Mouse (Mus musculus): Measurements from ENCODE around the gene Cacng1.

Gene Cacng1

DNA sequence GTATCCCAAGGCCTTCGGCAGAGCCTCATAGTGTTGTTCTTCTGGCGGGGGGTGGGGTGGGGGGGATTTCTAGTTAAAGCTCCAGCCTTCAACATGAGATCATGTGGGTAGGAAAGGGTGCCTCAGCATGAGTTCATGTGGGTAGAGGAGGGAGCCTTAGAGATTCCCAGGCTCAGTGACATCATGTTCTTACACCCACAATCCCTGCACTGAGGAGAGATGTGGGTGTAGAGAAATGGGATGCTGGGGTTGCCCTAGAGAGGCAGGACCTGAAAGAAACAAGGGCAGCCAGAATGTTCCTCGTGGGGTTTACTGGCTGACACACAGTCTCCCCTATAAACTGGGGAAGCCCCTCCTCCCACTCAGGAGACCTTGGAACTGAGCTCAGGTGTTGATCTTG, 5.9 kb downstream of the Cacng1 start:
- in situ Hi-C loops (cut with MboI; ENCODE audit: low sequenced_read_pairs): no loop called here

DNA sequence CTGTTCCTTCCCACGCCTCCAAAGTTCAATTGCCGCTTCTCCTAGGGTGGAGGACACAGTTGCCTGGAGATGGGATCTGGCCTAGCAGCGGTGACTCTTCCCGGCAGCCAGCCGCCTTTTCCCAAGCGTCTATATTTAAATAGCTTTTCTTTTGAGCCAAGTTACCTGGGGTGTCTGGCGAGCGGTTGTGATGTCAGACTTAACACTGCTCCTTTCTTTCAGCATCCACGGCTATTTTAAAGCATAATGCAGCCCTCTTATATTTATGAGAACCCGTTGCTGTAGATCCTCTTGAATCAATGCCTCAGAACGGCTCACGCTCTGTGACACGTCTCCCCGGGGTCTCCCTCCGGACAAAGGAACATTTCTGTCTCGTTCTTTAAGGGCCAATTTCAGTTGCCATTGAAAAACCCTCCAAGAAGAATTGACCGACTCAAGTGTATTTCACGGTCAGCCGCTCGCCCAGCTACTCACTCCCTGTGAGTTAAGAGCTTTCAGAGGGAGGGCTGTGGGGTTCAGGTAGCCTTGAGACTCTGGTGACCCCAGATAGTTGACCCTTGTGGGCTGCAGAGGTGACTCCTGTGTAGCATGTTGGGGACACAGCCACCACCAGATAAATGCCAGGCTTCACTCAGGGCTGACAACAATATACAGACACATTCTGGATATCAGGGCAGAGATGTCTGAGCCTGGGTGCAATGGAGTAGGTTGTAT, 8.3 kb downstream of the Cacng1 start:
- in situ Hi-C loops (cut with MboI; ENCODE audit: low sequenced_read_pairs): no loop called here

DNA sequence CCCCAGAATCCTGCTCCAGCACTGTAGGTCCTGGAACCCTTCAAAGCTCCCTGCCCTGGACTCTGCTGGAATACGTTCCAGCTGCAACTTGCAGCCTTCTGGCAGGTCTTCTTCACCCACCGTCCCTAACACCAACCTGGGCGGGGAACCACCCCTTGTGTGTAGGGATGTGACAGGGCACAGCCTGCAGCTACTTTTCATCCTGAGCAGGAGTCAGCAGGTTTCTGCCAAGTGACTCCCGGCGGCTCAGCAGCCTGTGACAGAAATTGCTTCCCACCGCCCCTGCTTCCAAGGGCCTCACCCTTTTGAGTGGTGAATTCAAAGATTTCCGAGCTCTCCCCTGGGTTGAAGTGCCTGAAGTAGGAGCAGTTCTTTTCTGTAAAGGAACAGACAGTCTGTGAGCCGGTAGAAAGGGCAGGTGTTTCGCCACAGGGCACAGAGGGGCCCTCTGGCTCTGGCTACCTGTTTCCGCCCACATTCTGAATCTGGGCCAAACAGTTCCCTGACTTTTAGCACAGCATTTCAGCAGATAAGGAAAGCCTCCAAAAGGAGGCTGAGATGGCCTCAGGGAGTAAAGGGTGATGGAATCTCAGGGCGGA, 10.7 kb downstream of the Cacng1 start:
- in situ Hi-C loops (cut with MboI; ENCODE audit: low sequenced_read_pairs): no loop called here

DNA sequence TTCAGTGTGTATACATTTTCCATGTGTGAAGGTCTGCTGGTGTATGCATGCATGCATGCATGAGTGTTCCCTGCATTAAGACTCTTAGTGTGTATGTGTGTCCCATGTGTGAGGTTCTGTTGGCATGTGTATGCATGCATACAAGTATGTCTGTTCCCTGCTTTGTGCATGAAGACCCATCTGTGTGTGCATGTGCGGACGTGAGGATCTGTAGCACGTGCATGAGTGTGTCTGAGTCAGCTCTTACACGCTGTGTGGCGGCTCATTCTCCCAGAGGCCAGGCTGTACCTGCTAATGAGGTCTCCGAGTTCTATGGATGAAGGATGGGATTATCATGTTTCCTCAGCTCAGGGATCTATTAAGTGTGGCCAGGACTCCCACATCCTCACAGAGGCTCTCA, 11.3 kb downstream of the Cacng1 start:
- in situ Hi-C loops (cut with MboI; ENCODE audit: low sequenced_read_pairs): no loop called here

DNA sequence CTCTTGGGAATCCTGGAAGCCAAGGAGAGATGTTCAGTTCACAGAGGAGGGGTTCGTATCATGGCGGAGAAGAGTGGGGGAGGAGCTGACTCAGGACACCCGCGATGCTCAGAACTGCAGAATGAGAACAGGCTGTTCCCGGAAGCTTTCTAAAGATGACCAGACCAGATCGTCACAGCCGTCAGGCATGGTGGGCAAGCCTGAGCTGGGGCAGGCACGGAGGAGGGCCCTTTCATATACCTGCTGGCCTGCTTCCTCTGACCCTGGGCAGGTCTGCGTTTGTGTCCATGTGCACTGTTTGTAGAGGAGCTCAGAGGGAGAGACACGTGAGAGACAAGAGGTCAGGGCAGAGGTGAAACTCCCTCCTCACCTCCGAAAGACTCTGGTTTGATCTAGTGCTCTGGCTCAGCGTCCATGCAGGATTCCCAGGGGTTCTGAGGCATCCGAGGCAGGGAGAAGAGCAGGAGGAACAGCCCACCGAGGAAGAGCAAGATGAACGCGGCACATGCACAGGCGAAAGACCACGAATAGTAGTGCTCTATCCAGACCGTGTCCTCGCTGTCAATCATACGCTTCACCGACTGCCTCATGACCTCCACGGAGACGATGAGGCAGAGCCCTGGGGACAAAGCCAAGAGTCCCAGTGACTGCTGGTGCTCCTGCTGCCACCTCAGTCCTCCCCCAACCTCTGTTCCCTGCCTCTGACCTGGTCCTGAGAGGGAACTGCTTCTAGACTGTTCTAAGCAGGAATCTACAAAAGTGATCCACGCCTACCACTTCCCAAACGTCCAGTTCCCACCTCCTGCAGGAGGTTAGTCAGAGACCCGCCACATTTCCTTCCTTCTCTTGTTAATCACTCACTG, 12.8 kb downstream of the Cacng1 start:
- in situ Hi-C loops (cut with MboI; ENCODE audit: low sequenced_read_pairs): no loop called here

DNA sequence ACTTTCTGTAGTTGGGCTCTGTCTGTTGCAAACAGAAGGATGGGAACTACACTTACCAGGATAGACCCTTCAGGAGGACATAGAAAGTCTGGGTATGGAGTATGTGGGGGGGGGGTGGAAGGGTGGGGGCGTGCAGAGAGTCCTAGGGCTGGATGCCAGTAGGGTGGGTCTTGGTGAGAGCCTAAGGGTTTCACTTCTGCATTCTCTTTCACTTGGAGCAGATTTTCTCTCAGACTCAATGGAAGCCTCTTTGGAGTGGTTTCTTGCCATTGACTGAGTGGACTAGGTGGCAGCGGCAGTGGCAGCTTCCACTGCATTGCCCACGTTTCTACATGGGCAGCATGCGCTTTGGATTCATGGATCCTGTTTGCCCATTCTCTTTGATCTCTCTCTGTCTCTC, 16.4 kb downstream of the Cacng1 start:
- in situ Hi-C loops (cut with MboI; ENCODE audit: low sequenced_read_pairs): no loop called here

DNA sequence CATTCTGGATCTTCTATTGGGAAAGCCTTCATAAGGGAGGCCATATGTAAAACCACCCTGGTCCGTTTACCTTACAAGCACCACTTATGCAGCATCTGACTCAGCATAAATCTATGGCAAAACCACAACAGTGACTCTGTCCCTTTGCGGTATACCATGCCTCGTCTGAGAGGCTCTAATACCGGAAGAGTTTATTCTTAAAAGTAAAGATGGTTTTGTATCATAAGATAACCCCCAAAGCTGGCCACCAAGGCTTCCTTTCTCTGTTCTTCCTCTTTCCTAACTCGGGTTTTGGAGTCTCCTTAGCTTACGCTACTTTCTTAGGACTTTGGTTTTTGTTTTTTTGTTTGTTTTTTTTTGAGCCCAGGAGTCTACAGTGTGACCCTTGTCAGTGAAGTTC, 23.0 kb downstream of the Cacng1 start:
- in situ Hi-C loops (cut with MboI; ENCODE audit: low sequenced_read_pairs): no loop called here

DNA sequence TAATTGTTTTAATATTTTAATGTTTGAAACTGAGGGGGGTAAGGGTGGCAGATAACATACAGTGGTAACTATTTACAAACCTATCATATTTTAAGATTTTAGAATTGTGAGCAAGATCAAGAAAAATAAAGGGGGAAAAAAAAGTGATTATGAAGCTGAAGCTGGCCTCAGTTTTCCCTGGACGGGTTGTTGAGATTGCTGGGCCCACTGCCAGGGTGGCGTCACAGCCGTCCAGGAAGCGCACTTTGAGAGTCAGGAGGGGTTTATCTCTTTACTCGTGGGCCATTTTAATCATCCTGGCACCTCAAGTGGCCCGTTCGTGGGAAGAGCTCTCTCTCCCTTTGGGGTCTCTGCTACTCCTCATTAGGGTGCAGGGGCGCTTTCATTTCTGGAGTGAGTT, 24.8 kb downstream of the Cacng1 start:
- in situ Hi-C loops (cut with MboI; ENCODE audit: low sequenced_read_pairs): no loop called here

DNA sequence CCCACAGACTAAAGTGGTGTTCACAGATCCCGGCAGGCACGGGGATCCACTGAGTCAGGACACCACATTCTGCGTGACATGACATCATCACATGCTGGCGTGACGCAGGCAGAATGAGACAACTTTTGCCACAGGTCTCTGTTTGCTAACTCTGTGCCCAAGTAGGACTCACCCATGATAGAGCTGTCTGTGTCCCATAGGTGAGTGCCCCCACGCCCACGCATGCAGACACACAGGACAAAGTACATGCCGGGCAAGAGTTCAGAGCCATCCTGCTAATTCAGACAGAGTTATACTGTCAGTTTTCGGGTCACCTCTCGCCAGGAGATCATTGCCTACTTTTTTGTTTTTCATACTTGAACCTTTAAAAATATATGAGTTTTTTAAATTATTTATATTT, 27.8 kb downstream of the Cacng1 start:
- in situ Hi-C loops (cut with MboI; ENCODE audit: low sequenced_read_pairs): no loop called here

DNA sequence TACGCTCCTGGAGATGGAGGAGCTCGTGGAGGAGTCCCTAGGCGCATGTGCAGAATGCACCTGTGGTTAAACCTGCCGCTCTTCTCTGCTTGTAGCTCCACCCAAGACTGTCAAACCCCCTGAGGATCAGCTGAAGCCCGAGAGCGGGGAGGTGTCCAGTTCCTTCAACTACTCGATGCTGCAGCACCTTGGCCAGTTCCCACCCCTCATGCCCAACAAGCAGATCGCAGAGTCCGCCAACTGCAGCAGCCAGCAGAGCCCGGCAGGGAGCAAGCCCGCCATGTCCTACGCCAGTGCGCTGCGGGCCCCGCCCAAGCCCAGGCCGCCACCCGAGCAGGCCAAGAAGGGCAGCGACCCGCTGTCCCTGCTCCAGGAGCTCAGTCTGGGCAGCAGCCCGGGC, 30.0 kb downstream of the Cacng1 start:
- in situ Hi-C loops (cut with MboI; ENCODE audit: low sequenced_read_pairs): no loop called here

DNA sequence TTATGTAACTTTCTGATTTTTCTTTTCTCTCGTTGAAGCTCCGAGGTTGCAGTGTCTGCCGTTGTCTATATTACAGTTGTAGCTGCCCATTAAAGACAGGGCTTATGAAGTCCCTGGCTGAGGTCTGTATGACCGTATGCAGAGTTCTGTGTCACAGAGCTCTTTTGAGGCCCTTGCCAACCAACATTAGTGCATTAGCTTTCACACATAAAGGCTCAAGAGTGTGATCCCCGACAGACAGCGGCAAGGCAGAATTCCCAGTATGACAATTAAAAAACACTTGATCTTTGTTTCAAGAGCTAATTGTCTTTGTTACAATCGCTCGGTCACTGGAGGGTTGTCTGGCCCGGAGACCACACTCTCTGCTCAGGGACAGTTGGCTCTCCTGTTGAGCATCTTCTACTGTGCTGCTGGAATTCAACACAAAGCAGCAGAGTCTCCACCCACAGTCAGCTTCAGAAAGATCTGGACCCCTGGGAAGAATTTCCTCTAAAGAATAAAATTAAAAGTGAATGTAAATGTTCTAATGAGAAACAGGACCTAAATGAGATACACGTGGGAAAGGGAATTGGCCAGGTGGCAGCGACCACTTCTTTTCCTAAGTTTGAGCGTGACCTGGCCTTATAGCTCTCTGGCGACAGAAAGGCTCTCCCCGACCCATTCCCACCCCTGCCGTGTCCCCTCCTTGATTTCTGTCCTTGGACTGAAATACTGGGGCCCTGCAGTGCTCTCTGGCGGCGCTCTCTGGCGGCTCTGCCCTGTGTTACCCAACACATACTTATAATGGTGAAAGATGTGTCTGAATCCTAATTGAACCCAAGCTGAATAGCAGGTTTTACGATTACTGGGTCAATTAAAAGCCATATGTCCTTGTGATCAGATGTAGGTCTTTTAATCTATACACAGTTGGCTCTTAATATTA, 32.5 kb downstream of the Cacng1 start:
- in situ Hi-C loops (cut with MboI; ENCODE audit: low sequenced_read_pairs): no loop called here

DNA sequence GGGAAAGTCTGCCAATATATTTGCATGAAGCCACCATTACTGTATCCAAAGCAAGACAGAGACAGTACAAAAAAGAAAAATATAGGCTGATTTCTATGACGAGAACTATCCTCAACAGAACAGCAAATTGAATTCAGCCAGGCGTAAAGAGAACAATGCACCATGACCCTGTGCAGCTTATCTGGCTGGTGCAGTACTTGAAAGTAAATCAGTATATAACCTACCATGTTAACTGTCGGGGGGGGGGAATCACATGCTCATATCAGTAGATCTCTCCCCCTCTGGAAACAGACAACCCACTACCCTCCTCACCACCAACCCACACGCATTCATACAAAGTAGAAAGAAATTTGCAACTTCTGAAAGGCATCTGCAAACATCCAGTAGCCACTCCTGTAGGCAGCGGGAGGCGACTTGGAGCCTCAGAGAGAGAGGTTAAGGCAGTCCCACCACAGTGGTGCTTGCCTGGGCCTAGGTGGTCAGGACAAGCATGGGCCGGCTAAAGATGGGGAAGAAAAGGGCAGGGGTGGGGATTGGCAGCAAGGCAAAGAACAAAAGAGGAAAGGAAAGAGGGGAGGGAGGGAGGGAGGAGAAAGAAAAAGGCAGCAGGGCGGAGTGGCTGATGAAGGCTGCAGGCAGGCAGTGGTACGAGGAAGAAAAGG, 33.5 kb downstream of the Cacng1 start:
- in situ Hi-C loops (cut with MboI; ENCODE audit: low sequenced_read_pairs): no loop called here

DNA sequence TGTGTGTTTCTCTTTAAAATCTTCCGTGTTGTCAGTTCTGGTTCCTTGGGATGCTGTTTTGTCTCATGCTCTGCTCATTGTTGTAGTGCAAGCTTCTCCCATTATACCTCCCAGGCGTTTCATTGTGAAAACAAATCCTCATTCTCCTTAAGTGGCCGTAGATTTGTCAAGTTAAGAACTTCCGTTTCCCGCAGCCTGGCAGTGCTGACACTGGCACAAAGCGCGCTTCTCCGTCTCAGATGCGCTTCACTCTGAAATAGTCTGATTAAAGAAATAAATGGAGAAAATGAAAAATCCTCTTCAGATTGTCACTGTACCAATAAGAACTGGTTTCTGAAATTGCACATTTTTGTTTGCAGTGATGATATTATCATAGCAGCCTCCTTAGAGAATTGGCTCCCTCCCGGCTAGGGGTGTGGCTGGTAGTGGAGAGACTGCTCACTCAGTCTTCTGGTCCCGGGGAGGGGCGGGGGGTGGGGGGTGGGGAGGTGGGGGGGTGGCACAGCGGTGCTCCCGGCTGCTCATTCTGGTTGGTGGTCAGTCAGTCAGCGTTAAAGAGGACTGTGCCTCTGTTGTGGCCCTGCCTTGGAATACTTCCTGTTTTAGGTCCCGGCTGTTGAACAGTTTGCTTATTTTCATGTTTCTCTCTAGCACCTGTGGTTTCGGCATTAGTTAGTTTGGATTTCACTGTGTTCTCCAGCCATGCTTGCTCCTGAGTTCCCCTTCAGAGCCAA, 39.9 kb downstream of the Cacng1 start:
- in situ Hi-C loops (cut with MboI; ENCODE audit: low sequenced_read_pairs): no loop called here

DNA sequence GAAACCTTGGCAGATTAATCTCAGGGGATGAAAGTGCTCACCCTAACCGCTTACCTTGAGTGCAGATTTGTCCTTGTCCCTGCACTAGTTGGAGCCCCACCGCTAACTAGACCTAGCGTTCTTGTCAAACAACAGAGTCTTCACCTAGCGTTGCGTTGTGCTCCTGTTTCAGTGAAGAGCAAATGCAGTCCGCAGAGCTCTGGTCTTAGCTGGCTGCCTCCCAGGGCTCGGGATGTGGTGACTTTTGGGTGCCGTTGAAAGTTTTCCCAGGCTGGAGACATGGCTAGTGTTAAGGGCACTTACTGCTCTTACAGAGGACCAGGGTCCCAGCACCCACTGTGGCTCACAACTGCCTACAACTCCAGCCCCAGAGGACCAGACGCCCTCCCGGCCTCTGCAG, 41.1 kb downstream of the Cacng1 start:
- in situ Hi-C loops (cut with MboI; ENCODE audit: low sequenced_read_pairs): no loop called here

DNA sequence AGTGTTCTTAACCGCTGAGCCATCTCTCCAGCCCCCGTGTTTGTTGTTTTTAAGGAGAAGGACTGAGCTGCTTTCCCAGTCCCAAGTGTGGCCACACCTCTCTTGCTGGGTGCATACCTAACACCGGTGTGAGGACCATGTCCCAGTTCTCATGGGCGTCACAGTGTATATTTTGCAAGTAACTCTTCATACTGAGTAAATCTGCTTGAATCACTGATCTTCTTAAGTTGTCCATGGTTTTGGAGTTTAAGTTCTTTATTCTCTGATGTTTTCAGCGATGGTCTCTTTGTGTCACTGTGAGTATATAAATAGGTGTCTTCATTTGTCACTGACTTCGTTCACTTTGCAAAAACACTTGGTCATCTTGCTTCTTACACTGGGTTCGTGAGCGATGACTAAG, 41.7 kb downstream of the Cacng1 start:
- in situ Hi-C loops (cut with MboI; ENCODE audit: low sequenced_read_pairs): no loop called here

DNA sequence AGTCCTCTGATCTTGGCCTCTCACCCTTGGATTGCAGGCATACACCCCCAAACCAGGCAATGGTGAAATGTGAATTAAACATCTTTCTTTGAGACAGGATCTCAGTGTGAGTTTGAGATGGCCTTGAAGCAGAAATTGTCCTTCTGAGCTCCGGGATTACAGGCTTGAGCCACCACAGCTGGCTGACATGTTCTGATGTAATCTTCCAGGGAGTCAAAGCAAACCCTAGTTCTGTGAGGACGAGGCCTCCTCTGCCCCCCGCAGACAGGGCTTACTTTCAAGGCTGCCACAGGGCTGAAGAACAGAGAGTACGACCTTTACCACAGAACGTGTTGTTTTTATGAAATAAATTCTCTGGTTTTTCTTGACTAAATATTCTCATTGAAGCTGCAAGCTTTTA, 42.3 kb downstream of the Cacng1 start:
- in situ Hi-C loops (cut with MboI; ENCODE audit: low sequenced_read_pairs): no loop called here

DNA sequence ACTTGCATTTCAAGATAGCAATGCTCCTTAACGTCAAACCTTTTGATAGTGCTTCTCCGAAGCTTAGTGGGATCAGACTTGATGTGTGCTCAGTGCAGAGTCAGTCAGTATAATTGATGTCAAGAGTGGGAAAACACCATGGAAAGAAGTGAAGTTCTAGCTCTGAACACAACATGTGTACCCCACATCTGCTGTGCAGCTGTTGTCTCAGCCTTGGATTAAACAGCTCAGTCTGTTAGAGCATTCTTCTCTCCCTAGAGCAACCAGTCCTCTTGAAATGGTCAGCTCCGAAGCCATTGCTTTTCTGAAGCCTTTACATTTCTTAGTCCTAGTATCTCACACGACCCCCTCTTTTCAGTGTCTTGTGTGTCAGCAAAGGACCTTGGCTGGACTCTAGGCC, 47.3 kb downstream of the Cacng1 start:
- in situ Hi-C loops (cut with MboI; ENCODE audit: low sequenced_read_pairs): no loop called here

DNA sequence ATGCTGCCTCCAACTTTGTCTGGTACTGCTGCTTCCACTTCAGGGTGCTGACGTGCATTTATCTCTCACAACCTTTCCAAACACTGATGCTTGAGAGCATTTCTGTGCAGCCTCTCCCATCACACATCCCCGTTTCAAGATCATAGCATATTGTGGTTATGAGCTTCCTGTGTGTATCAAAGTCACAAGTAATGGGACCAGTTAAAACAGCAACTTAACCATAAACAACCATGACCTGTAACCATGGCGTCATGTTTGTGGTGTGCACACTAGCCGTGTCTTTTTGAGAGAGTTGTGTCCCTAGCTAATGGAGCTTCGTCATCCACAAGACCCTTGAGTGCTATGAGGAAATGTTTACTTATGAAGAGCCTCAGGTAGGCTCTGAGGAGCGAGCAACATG, 48.1 kb downstream of the Cacng1 start:
- in situ Hi-C loops (cut with MboI; ENCODE audit: low sequenced_read_pairs): no loop called here

DNA sequence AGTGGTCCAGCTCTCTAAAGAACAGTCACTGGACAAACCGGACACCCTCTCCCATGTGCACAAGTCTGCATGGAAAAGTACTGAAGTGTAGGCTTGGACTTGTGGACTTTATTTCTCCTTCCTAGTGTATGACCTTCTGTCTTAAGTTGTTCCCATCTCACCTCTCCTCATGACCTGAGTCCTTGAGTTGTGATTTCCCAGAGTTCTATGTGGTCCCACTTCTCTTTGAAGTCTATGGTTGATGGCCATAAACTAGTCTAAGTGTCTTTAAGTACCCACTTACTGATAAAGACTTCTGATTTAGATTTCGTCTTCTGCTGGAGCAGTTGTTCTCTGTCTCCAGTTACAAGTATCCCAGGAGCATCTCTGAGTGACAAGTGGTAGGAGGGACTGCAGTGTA, 48.8 kb downstream of the Cacng1 start:
- in situ Hi-C loops (cut with MboI; ENCODE audit: low sequenced_read_pairs): no loop called here

DNA sequence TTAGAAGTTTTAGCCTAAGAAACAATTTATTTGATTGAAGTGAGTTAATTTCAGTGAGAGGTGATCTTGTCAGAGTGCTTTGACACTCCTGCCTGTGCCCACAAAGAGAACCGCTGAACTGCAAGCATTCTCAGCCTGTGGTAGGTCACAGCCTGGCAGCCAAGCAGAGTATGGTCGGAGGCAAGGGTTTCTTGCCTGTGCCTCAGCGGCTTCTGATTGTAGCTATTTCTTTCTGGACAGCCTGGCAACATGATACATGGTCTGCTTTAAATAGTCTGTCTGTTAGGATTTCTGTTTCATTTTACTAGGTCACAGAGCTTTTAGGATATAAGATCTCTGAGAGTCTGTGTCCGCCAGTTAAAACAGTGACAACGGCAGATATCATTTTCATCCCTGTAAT, 53.7 kb downstream of the Cacng1 start:
- in situ Hi-C loops (cut with MboI; ENCODE audit: low sequenced_read_pairs): no loop called here
